ENCODE assay signal across 28 mouse cellular contexts in the genomic region with DNA sequence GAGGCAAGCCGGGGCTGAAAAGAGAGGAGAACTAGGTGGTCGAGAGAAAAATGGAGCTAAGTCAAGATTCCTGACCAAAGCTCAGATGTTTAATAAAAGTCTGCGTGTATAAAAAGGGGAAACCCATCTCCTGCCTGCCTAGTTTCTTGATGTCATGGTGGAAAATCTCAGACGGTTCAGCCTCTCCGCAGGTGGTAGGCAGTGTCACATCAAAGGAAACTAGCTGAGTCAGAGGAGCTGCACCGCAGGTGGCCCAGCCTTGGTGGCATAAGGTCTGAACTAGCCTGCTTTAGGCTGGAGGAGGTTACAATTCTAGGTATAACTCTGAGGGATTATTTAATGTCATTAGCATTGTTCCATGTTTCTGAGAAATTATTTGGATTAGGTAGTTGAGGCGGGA.
"Had no signal": no experiment of that assay in that cellular context is flagged by ENCODE, and none has a peak within 500 bp of the region (broad histone marks: within the 10 kb centered on the region; RNA-seq: fewer than 3 reads in every experiment).

No protein-coding gene starts in this region.

- H3K36me3 ChIP-seq: heart, embryonic 10.5 days; heart, embryonic 12.5 days; hindbrain, embryonic 10.5 days; hindbrain, embryonic 13.5 days; hindbrain, embryonic 15.5 days; kidney, embryonic 15.5 days; limb, embryonic 10.5 days; limb, embryonic 12.5 days; liver, embryonic 13.5 days; liver, embryonic 15.5 days had no signal

- H3K4me3 ChIP-seq: gastrocnemius, adult 2 months; heart, embryonic 10.5 days; heart, embryonic 12.5 days; hindbrain, embryonic 10.5 days; hindbrain, embryonic 13.5 days; hindbrain, embryonic 15.5 days; kidney, embryonic 15.5 days; layer of hippocampus, adult 2 months; left cerebral cortex, adult 2 months; limb, embryonic 10.5 days; limb, embryonic 12.5 days; liver, embryonic 13.5 days; liver, embryonic 15.5 days had no signal

- H3K4me2 ChIP-seq: heart, embryonic 12.5 days; hindbrain, embryonic 13.5 days; hindbrain, embryonic 15.5 days; kidney, embryonic 15.5 days; limb, embryonic 12.5 days; liver, embryonic 11.5 days; liver, embryonic 13.5 days; liver, embryonic 15.5 days had no signal

- H3K9ac ChIP-seq: heart, embryonic 12.5 days; hindbrain, embryonic 13.5 days; hindbrain, embryonic 15.5 days; kidney, embryonic 15.5 days; limb, embryonic 12.5 days; liver, embryonic 13.5 days; liver, embryonic 15.5 days had no signal

- H3K27me3 ChIP-seq: heart, embryonic 12.5 days; hindbrain, embryonic 13.5 days; hindbrain, embryonic 15.5 days; kidney, embryonic 15.5 days; limb, embryonic 12.5 days; liver, embryonic 13.5 days; liver, embryonic 15.5 days had no signal

- H3K9me3 ChIP-seq: heart, embryonic 10.5 days; heart, embryonic 12.5 days; hindbrain, embryonic 15.5 days; kidney, embryonic 15.5 days; limb, embryonic 10.5 days; limb, embryonic 12.5 days; liver, embryonic 13.5 days; liver, embryonic 15.5 days had no signal

- DNase-seq: gastrocnemius, adult 2 months; gastrocnemius, postnatal 10 days; gastrocnemius, postnatal 25 days; heart, adult 18-20 months; heart, postnatal 10 days; heart, postnatal 4 days; kidney, adult 11 months; kidney, adult 2 months; kidney, adult 9 months; kidney, postnatal 10 days; kidney, postnatal 25 days; kidney, postnatal 4 days; liver; liver, embryonic 13.5 days had no signal

- ATAC-seq: hindbrain, postnatal 0 days; intestine, embryonic 16.5 days had no signal

- H3K27ac ChIP-seq: gastrocnemius, adult 2 months; heart, embryonic 10.5 days; hindbrain, embryonic 10.5 days; hindbrain, embryonic 13.5 days; hindbrain, embryonic 15.5 days; hindbrain, postnatal 0 days; kidney, embryonic 15.5 days; layer of hippocampus, adult 2 months; left cerebral cortex, adult 2 months; limb, embryonic 10.5 days; limb, embryonic 12.5 days; liver, embryonic 13.5 days; liver, embryonic 15.5 days had no signal

- H3K4me1 ChIP-seq: heart, embryonic 10.5 days; heart, embryonic 12.5 days; hindbrain, embryonic 10.5 days; hindbrain, embryonic 13.5 days; hindbrain, embryonic 15.5 days; kidney, embryonic 15.5 days; limb, embryonic 10.5 days; limb, embryonic 12.5 days; liver, embryonic 13.5 days; liver, embryonic 15.5 days had no signal
